Mouse (Mus musculus) myocyte (in vitro differentiated cells): ENCODE measurements around the gene Ins2.

Experiments used
- MAX ChIP-seq: IDR thresholded peaks from one replicate; pipeline ENCODE4 v1.6.1; 2011; ENCODE audit warnings: low read depth, mild to moderate bottlenecking, control low read depth
- POLR2A ChIP-seq: IDR thresholded peaks from one replicate; pipeline ENCODE4 v1.6.1; 2011; ENCODE audit warnings: low read depth, mild to moderate bottlenecking, control low read depth, moderate library complexity; ENCODE audit not compliant: insufficient read length
- POLR2AphosphoS2 ChIP-seq: IDR thresholded peaks from one replicate; pipeline ENCODE4 v1.6.1; 2011; ENCODE audit warnings: low read depth, control low read depth; ENCODE audit not compliant: insufficient read length
- TCF12 ChIP-seq: IDR thresholded peaks from one replicate; pipeline ENCODE4 v1.6.1; 2011; ENCODE audit warnings: mild to moderate bottlenecking, control low read depth; ENCODE audit not compliant: poor library complexity, insufficient read depth, severe bottlenecking

DNA sequence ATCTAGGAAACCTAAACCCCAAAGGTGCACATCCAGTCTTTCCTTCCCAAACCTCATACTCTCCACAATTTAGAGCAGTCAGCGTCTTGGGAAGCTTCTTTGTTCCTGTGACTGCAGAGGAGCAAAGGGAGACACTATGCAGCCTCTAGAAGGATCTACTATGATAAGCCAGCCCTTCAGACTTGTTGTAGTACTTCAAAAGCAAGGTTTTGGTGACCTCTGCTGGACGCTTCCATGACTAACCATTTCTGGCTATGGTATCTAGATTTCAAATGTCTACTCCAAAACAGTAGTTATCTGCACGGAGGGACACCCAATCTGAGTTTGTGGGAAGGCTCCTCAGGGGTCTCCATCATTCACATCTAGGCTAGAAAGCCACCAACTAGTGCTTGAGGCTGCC, 67.5 kb downstream of the Ins2 start:
- no peak for TF ChIP-seq POLR2A
- TF ChIP-seq MAX = no peak
- TF ChIP-seq TCF12 = no peak
- no peak for TF ChIP-seq POLR2AphosphoS2
